Mouse (Mus musculus) cerebellum, adult 2 months (tissue): Measurements from ENCODE around the gene Baz1b. TPM values are rescaled to one million over a fixed set of nuclear protein-coding genes. Genes with fewer than 3 reads are reported as not detected.

Experiments used
- DNase-seq, 2 experiments: peaks; one replicate each; pipeline ENCODE4 v3.0.0; 2021
- H3K27ac ChIP-seq: fragments of 200-500 bp; 2 replicates; pipeline ENCODE4 v1.5.1; 2012; ENCODE audit warnings: low read length, control low read depth, inconsistent platforms; ENCODE audit not compliant: insufficient read depth
- H3K27me3 ChIP-seq: fragments of 200-500 bp; 2 replicates; pipeline ENCODE4 v1.6.1; 2012; ENCODE audit warnings: inconsistent platforms, mild to moderate bottlenecking, low read length, moderate library complexity; ENCODE audit not compliant: control insufficient read depth, insufficient read depth
- H3K4me1 ChIP-seq: fragments of 200-500 bp; 2 replicates; pipeline ENCODE4 v1.6.1; 2011; ENCODE audit warnings: low read length; ENCODE audit not compliant: control insufficient read depth, insufficient read depth
- H3K4me3 ChIP-seq: fragments of 200-500 bp; replicated peaks from 2 replicates; pipeline ENCODE3; 2011; ENCODE audit warnings: mild to moderate bottlenecking, low read depth, low read length, control low read depth; ENCODE audit not compliant: insufficient read depth
- CTCF ChIP-seq: fragments of 200-500 bp; IDR thresholded peaks from 2 replicates; pipeline ENCODE4 v1.5.1; 2011; ENCODE audit warnings: low read depth, mild to moderate bottlenecking, control low read depth, low read length, moderate library complexity, borderline replicate concordance; ENCODE audit not compliant: insufficient read depth
- POLR2A ChIP-seq: fragments of 200-500 bp; IDR thresholded peaks from 2 replicates; pipeline ENCODE4 v1.6.1; 2011; ENCODE audit warnings: low read length, control low read depth, borderline replicate concordance; ENCODE audit not compliant: insufficient read depth
- WGBS: fragments of 180-500 bp; shearing (Covaris S2); methylation state at CpG from one replicate; pipeline ENCODE4 v1.1.7; 2018; 5-methylcytosine and 5-hydroxymethylcytosine counted together
- polyA plus RNA-seq: library from polyadenylated mRNA; depleted of rRNA; stranded (reverse); fragments of >200 nt; gene quantifications from 2 replicates; pipeline ENCODE4 v1.2.3, GENCODE M21; 2012

Baz1b gene
- polyA plus RNA-seq, 1 experiment: 75.3 TPM

GRCm38 (mm10) chr5:135168063-135169062, 18.7 kb upstream of the Baz1b start, which contains the start of gene Bcl7b:
Bcl7b (plus strand) TSS chr5:135168283.
- under 1% methylated on average over 93 of the region's 95 CpGs for WGBS
- H3K4me1 ChIP-seq: peaks cover 5% of the 10 kb centered on the region; the same call in 1 of the 2 replicates
- H3K27me3 ChIP-seq: no peaks in the 10 kb centered on the region
- DNase-seq: peak; percentile 96 to 99
- peak within 1 kb of the TSS; percentile 92 for H3K27ac ChIP-seq
- peak within 1 kb of the TSS; percentile 69 for H3K4me3 ChIP-seq
- TF ChIP-seq CTCF (no peak), POLR2A (peak; percentile 84)

- H3K27me3 ChIP-seq: no peaks in the 10 kb centered on the region
- WGBS: 69% methylated on average over 5 of the region's 5 CpGs
- DNase-seq: no peak
- 0 out of 2 replicates have a peak overlapping the region, but pooled peaks have one; percentile 42 for H3K27ac ChIP-seq
- H3K4me1 ChIP-seq: peaks cover 5% of the 10 kb centered on the region; the same call in 1 of the 2 replicates
- TF ChIP-seq CTCF (no peak), POLR2A (no peak)
- peak overlapping the region; percentile 69 for H3K4me3 ChIP-seq
Observed at GRCm38 (mm10) chr5:135169479-135169878, 17.6 kb upstream of the Baz1b start.

GRCm38 (mm10) chr5:135171688-135172220, 15.3 kb upstream of the Baz1b start:
- TF ChIP-seq CTCF: no peak
- TF ChIP-seq POLR2A: no peak
- DNase-seq: no peak
- no peak overlapping the region for H3K4me3 ChIP-seq
- H3K4me1 ChIP-seq: peaks cover 9% of the 10 kb centered on the region; the same call in 1 of the 2 replicates
- 91% methylated on average over 6 of the region's 6 CpGs for WGBS
- H3K27me3 ChIP-seq: no peaks in the 10 kb centered on the region
- no peak overlapping the region for H3K27ac ChIP-seq

- TF ChIP-seq POLR2A (no peak), CTCF (no peak)
- 89% methylated on average over 5 of the region's 5 CpGs for WGBS
- DNase-seq: no peak
- H3K27me3 ChIP-seq: no peaks in the 10 kb centered on the region
- H3K27ac ChIP-seq: no peak overlapping the region
- H3K4me3 ChIP-seq: no peak overlapping the region
- peaks cover 16% of the 10 kb centered on the region for H3K4me1 ChIP-seq
Observed at GRCm38 (mm10) chr5:135172986-135173385, 14.1 kb upstream of the Baz1b start.

GRCm38 (mm10) chr5:135175086-135175485, 12.0 kb upstream of the Baz1b start:
- Histone ChIP-seq H3K4me3 (no peak overlapping the region), H3K4me1 (peaks cover 32% of the 10 kb centered on the region), H3K27ac (no peak overlapping the region), H3K27me3 (no peaks in the 10 kb centered on the region)
- TF ChIP-seq CTCF: no peak
- TF ChIP-seq POLR2A: no peak
- DNase-seq: no peak

GRCm38 (mm10) chr5:135178523-135178922, 8.5 kb upstream of the Baz1b start:
- DNase-seq: no peak
- peak overlapping the region; percentile 97 for H3K27ac ChIP-seq
- TF ChIP-seq POLR2A (no peak), CTCF (no peak)
- H3K4me1 ChIP-seq: peaks cover 54% of the 10 kb centered on the region
- WGBS: 34% methylated on average over 3 of the region's 3 CpGs
- H3K27me3 ChIP-seq: no peaks in the 10 kb centered on the region
- no peak overlapping the region for H3K4me3 ChIP-seq

- Histone ChIP-seq H3K27ac (peak overlapping the region; percentile 97), H3K27me3 (no peaks in the 10 kb centered on the region), H3K4me3 (peak overlapping the region; percentile 20), H3K4me1 (peaks cover 55% of the 10 kb centered on the region)
- 8% methylated on average over 4 of the region's 4 CpGs for WGBS
- 0 out of 2 replicates have a peak, but pooled peaks have one; percentile 29 for TF ChIP-seq POLR2A
- no peak for TF ChIP-seq CTCF
- DNase-seq: peak; percentile 94 to 98
Observed at GRCm38 (mm10) chr5:135178996-135179395, 8.1 kb upstream of the Baz1b start.
